Mouse (Mus musculus) T-helper 2 cell (primary cell): ENCODE measurements around the gene Cfap44.

Source experiments
- in situ Hi-C: fragments of 300-600 bp; cut with MboI, MseI; formaldehyde crosslinking; loops from one replicate; pipeline ENCODE4 v1.15.1; 2025; ENCODE audit warnings: high pct_unique_total_duplicates

Gene Cfap44

GRCm38 (mm10) chr16:44529691-44530090, 135.1 kb downstream of the Cfap44 start:
- in situ Hi-C loops, result loop anchor here (10.0 kb wide), 1 partner anchor 515 kb away; no protein-coding TSS in a partner anchor

GRCm38 (mm10) chr16:44530191-44530590, 135.6 kb downstream of the Cfap44 start:
- in situ Hi-C loops, result no loop called here

- in situ Hi-C loops, result no loop called here
These were observed 136.2 kb downstream of the Cfap44 start for GRCm38 (mm10) chr16:44530829-44531228.

GRCm38 (mm10) chr16:44531239-44531797, 136.7 kb downstream of the Cfap44 start:
- in situ Hi-C loops, result no loop called here
